Mouse (Mus musculus) cortical plate, adult 2 months (tissue): ENCODE results near the gene Gm3336.

Experiments used
- CTCF ChIP-seq: fragments of 200-500 bp; IDR thresholded peaks from 2 replicates; pipeline ENCODE4 v1.5.1; 2011; ENCODE audit warnings: mild to moderate bottlenecking, control low read depth, low read length; ENCODE audit not compliant: insufficient read depth; ENCODE audit errors: extremely low read depth
- POLR2A ChIP-seq: fragments of 200-500 bp; IDR thresholded peaks from 2 replicates; pipeline ENCODE4 v1.6.1; 2011; ENCODE audit warnings: mild to moderate bottlenecking, low read length, control low read depth; ENCODE audit not compliant: insufficient read depth; ENCODE audit errors: extremely low read depth

DNA sequence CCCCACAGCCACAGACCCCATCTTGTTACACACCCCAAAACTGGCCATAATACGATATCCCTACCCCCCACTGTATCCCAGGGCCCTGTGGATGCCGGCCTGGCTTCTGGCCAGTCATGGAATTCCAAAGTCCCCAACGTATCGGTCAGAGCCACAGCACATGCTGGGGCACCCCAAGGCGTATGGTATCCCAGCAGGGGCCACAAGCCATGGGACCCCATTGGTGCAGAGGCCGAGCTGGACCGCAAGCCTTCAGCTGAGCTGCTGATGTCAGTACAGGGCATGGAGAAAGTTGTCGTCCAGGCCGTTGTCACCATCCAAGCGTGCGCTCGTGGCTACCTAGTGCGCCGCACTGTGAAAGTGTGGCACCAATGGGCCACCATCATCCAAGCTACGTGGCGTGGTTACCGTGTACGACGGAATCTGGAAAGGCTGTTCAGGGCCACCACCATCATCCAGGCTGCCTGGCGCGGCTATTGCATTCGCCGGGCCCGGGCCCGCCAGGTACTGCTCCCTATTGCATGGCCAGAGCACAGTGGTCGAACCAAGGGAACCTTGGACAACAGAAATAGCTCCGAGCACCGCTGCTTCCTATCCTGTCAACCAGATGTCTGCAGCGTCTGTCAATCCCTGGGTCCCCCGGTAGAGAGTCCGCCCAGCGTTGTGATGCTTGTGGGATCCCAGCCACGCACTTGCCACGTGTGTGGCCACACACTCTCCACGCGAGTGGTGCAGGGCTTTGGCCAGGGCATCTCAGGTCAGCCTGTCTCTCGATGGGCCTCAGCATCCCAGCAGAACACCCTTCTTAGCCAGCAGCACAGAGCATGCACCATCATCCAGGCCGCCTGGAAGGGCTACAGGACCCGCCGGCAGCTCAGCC is 1.6 kb upstream of the Gm3336 start:
- TF ChIP-seq CTCF (no peak), POLR2A (no peak)
